Comparison of ENCODE assay signal across 8 mouse cellular contexts in the genomic region with DNA sequence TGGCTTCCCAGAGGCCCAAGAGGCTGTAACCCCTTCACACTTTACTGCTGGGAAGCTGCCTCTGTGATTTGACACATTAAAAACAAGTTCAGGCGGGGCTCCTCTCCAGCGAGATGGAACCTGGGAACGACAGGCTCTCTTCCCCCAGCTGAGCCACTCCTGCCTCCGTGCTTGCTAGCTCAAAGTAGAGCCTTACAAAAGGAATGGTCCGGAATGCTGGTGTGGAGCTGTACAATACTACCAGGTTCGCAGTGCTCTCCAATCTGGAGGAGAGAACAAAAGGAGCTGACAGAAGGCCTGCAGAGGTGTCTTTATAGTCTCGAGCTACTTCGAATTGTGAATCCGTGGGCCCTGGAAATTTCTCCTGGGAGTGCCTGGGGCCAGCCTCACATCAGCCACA.
DNase-seq lines count a peak whose midpoint lies in the region; ATAC-seq and TF ChIP-seq lines count a peak whose summit lies in the region.

No protein-coding gene starts in this region.

- DNase-seq in liver, embryonic 11.5 days (ENCODE audit: low spot score) = no peak
- no peak for DNase-seq in liver
- DNase-seq in hindbrain, embryonic 14.5 days (ENCODE audit: low spot score) = peak; percentile 29
- DNase-seq in midbrain, postnatal 0 days (ENCODE audit: low spot score) = peak; percentile 11
- no peak for DNase-seq in spleen, adult 18-20 months
- no peak for DNase-seq in right cerebral cortex, postnatal 14 days
- DNase-seq in ovary, postnatal 14 days (ENCODE audit: low spot score) = no peak

- H3K9ac ChIP-seq in liver, embryonic 11.5 days (ENCODE audit: low read depth, low read length) = no peak overlapping the region
- H3K9ac ChIP-seq in embryonic facial prominence, embryonic 13.5 days = peak overlapping the region; percentile 62
- peak overlapping the region; percentile 54 for H3K9ac ChIP-seq in hindbrain, embryonic 14.5 days
- H3K9ac ChIP-seq in midbrain, postnatal 0 days (replicated peaks; ENCODE audit: low read length, poor library complexity, severe bottlenecking) = peak overlapping the region; percentile 60

- H3K36me3 ChIP-seq in liver, embryonic 11.5 days (ENCODE audit: control insufficient read depth, insufficient read depth, low read length) = no peaks in the 10 kb centered on the region
- no peaks in the 10 kb centered on the region for H3K36me3 ChIP-seq in embryonic facial prominence, embryonic 13.5 days
- no peaks in the 10 kb centered on the region for H3K36me3 ChIP-seq in hindbrain, embryonic 14.5 days (replicated peaks; ENCODE audit: control insufficient read depth, insufficient read depth)
- no peaks in the 10 kb centered on the region for H3K36me3 ChIP-seq in midbrain, postnatal 0 days (ENCODE audit: insufficient read depth, low read length)

- 14% methylated on average over 9 of the region's 9 CpGs for WGBS in liver, embryonic 11.5 days
- 17% methylated on average over 9 of the region's 9 CpGs for WGBS in embryonic facial prominence, embryonic 13.5 days
- 5% methylated on average over 9 of the region's 9 CpGs for WGBS in hindbrain, embryonic 14.5 days
- 5% methylated on average over 9 of the region's 9 CpGs for WGBS in midbrain, postnatal 0 days

- no peak overlapping the region for H3K27ac ChIP-seq in liver, embryonic 11.5 days (ENCODE audit: low read depth, low read length)
- H3K27ac ChIP-seq in embryonic facial prominence, embryonic 13.5 days = no peak overlapping the region; the same call in 1 of the 2 replicates
- 0 out of 2 replicates have a peak overlapping the region, but pooled peaks have one; percentile 11 for H3K27ac ChIP-seq in hindbrain, embryonic 14.5 days
- no peak overlapping the region for H3K27ac ChIP-seq in midbrain, postnatal 0 days (ENCODE audit: low read depth, low read length)

- no peaks in the 10 kb centered on the region for H3K4me1 ChIP-seq in liver, embryonic 11.5 days (replicated peaks; ENCODE audit: control insufficient read depth, insufficient read depth, low read length)
- H3K4me1 ChIP-seq in embryonic facial prominence, embryonic 13.5 days = peaks cover 7% of the 10 kb centered on the region
- peaks cover 10% of the 10 kb centered on the region for H3K4me1 ChIP-seq in hindbrain, embryonic 14.5 days (replicated peaks; ENCODE audit: control insufficient read depth, insufficient read depth, low read length)
- peaks cover 6% of the 10 kb centered on the region; the same call in 1 of the 2 replicates for H3K4me1 ChIP-seq in midbrain, postnatal 0 days (ENCODE audit: insufficient read depth, low read length)

- no peaks in the 10 kb centered on the region for H3K9me3 ChIP-seq in liver, embryonic 11.5 days (ENCODE audit: control insufficient read depth, low read length)
- no peaks in the 10 kb centered on the region for H3K9me3 ChIP-seq in embryonic facial prominence, embryonic 13.5 days
- no peaks in the 10 kb centered on the region for H3K9me3 ChIP-seq in hindbrain, embryonic 14.5 days (ENCODE audit: control insufficient read depth, low read length)
- no peaks in the 10 kb centered on the region for H3K9me3 ChIP-seq in midbrain, postnatal 0 days (ENCODE audit: low read length)

- no peak for ATAC-seq in liver, embryonic 11.5 days (replicated peaks; ENCODE audit: low FRiP score)
- peak; percentile 26; the same call in 1 of the 2 replicates for ATAC-seq in embryonic facial prominence, embryonic 13.5 days (ENCODE audit: insufficient number of reproducible peaks, insufficient read depth, low FRiP score, low TSS enrichment, low read depth)
- no peak for ATAC-seq in hindbrain, embryonic 14.5 days (ENCODE audit: low FRiP score)
- peak; percentile 56 for ATAC-seq in midbrain, postnatal 0 days (ENCODE audit: low FRiP score)

- no peak for TF ChIP-seq CTCF in midbrain, postnatal 0 days (IDR thresholded peaks at IDR 0.05)

- H3K4me2 ChIP-seq in liver, embryonic 11.5 days = peak overlapping the region; percentile 58
- H3K4me2 ChIP-seq in embryonic facial prominence, embryonic 13.5 days = peak overlapping the region; percentile 77
- H3K4me2 ChIP-seq in hindbrain, embryonic 14.5 days (replicated peaks) = peak overlapping the region; percentile 60
- H3K4me2 ChIP-seq in midbrain, postnatal 0 days (ENCODE audit: low read depth, low read length, poor library complexity, severe bottlenecking) = peak overlapping the region; percentile 55

- no peak overlapping the region for H3K4me3 ChIP-seq in liver, embryonic 11.5 days (ENCODE audit: low read depth, low read length)
- peak overlapping the region; percentile 42 for H3K4me3 ChIP-seq in embryonic facial prominence, embryonic 13.5 days
- peak overlapping the region; percentile 27 for H3K4me3 ChIP-seq in hindbrain, embryonic 14.5 days (replicated peaks; ENCODE audit: low read length)
- H3K4me3 ChIP-seq in midbrain, postnatal 0 days (ENCODE audit: low read depth, low read length) = peak overlapping the region; percentile 30

- 0 out of 2 replicates have a peak, but pooled peaks cover 3% of the 10 kb centered on the region for H3K27me3 ChIP-seq in liver, embryonic 11.5 days (replicated peaks; ENCODE audit: control insufficient read depth, insufficient read depth, low read length)
- H3K27me3 ChIP-seq in embryonic facial prominence, embryonic 13.5 days = peaks cover 5% of the 10 kb centered on the region; the same call in 1 of the 2 replicates
- H3K27me3 ChIP-seq in hindbrain, embryonic 14.5 days (ENCODE audit: control insufficient read depth, insufficient read depth, low read length) = peaks cover 11% of the 10 kb centered on the region
- H3K27me3 ChIP-seq in midbrain, postnatal 0 days (ENCODE audit: insufficient read depth, low read length) = no peaks in the 10 kb centered on the region

Comparison
In these comparisons a context has a peak if more than half of its experiments do, and no peak if none do; other contexts are left out.
1. ATAC-seq: peak in embryonic facial prominence, embryonic 13.5 days (single experiment) and midbrain, postnatal 0 days (single experiment); none in liver, embryonic 11.5 days (single experiment) and hindbrain, embryonic 14.5 days (single experiment).
2. DNase-seq: peak in hindbrain, embryonic 14.5 days (single experiment) and midbrain, postnatal 0 days (single experiment); none in liver, embryonic 11.5 days (single experiment), liver (single experiment), spleen, adult 18-20 months (0 of 2), right cerebral cortex, postnatal 14 days (single experiment) and ovary, postnatal 14 days (single experiment).
3. Peak in every context shown above with its lines, with median percentiles within 50 percentile points of each other: H3K4me2 ChIP-seq.